Mouse (Mus musculus) MEL (cell line): ENCODE measurements around the gene Rab4b. TPM values are rescaled to one million over a fixed set of nuclear protein-coding genes. Genes with fewer than 3 reads are reported as not detected.

Experiments
- DNase-seq: peaks from one replicate; pipeline ENCODE4 v3.0.0; 2011; ENCODE audit warnings: low read depth, low spot score
- H3K27ac ChIP-seq: 2 replicates; pipeline ENCODE4 v1.5.1; 2012; ENCODE audit warnings: low read depth, mild to moderate bottlenecking, control low read depth, low read length, moderate library complexity; ENCODE audit not compliant: control insufficient read depth
- H3K27me3 ChIP-seq, 2 experiments: fragments of 150-350 bp in 1 of 2; sonication (generic) in 1 of 2; 2 replicates each; pipeline ENCODE4 v1.6.1; 2012; ENCODE audit warnings: low read length in 2 of 2, mild to moderate bottlenecking in 2 of 2, improper control_type of control experiment in 1 of 2, moderate library complexity in 1 of 2; ENCODE audit not compliant: insufficient read depth in 2 of 2, control insufficient read depth in 1 of 2
- H3K36me3 ChIP-seq, 2 experiments: 2 replicates each; pipeline ENCODE4 v1.6.1; 2012 to 2014; ENCODE audit warnings: low read length in 2 of 2, improper control_type of control experiment in 1 of 2, inconsistent platforms in 1 of 2, mild to moderate bottlenecking in 1 of 2; ENCODE audit not compliant: insufficient read depth in 2 of 2, control insufficient read depth in 1 of 2
- H3K4me1 ChIP-seq, 2 experiments: fragments of 150-350 bp in 1 of 2; sonication (generic) in 1 of 2; 2 replicates each; pipeline ENCODE4 v1.6.1; 2012; ENCODE audit warnings: low read length in 2 of 2, improper control_type of control experiment in 1 of 2, mild to moderate bottlenecking in 1 of 2; ENCODE audit not compliant: insufficient read depth in 2 of 2, control insufficient read depth in 1 of 2
- H3K4me3 ChIP-seq, 2 experiments: fragments of 150-350 bp in 1 of 2; sonication (generic) in 1 of 2; 2 replicates each; pipeline ENCODE4 v1.5.1; 2012; ENCODE audit warnings: low read depth in 2 of 2, low read length in 2 of 2, mild to moderate bottlenecking in 2 of 2, moderate library complexity in 2 of 2, control low read depth in 1 of 2, improper control_type of control experiment in 1 of 2; ENCODE audit not compliant: control insufficient read depth in 1 of 2, insufficient read depth in 1 of 2
- H3K79me2 ChIP-seq: 2 replicates; pipeline ENCODE4 v1.6.1; 2012; ENCODE audit warnings: mild to moderate bottlenecking, low read length, moderate library complexity; ENCODE audit not compliant: control insufficient read depth, poor library complexity, insufficient read depth
- H3K9ac ChIP-seq: 2 replicates; pipeline ENCODE4 v1.6.1; 2012; ENCODE audit warnings: low read depth, mild to moderate bottlenecking, control low read depth, low read length, moderate library complexity; ENCODE audit not compliant: control insufficient read depth, poor library complexity, severe bottlenecking
- H3K9me3 ChIP-seq: fragments of 150-350 bp; sonication (generic); replicated peaks from 2 replicates; pipeline ENCODE4 v1.6.1; 2012; ENCODE audit warnings: mild to moderate bottlenecking, low read length, improper control_type of control experiment, moderate library complexity; ENCODE audit not compliant: insufficient read depth
- CHD1 ChIP-seq: IDR thresholded peaks from 2 replicates; pipeline ENCODE4 v1.6.1; 2012; ENCODE audit warnings: low read depth, mild to moderate bottlenecking, inconsistent platforms, low read length, improper control_type of control experiment
- CHD2 ChIP-seq: IDR thresholded peaks from 2 replicates; pipeline ENCODE4 v1.6.1; 2011; ENCODE audit warnings: low read length, improper control_type of control experiment
- JUND ChIP-seq: IDR thresholded peaks from 2 replicates; pipeline ENCODE4 v1.6.1; 2011; ENCODE audit warnings: low read depth, mild to moderate bottlenecking, improper control_type of control experiment, low read length
- KAT2A ChIP-seq: conservative IDR thresholded peaks from 2 replicates; pipeline ENCODE4 v1.6.1; 2012; ENCODE audit warnings: low read depth, low read length, improper control_type of control experiment, inconsistent platforms
- MAX ChIP-seq: IDR thresholded peaks from 2 replicates; pipeline ENCODE4 v1.6.1; 2011; ENCODE audit warnings: low read length, improper control_type of control experiment
- MEF2A ChIP-seq: IDR thresholded peaks from 2 replicates; pipeline ENCODE4 v1.6.1; 2014; ENCODE audit warnings: low read depth, mild to moderate bottlenecking, inconsistent platforms, low read length, improper control_type of control experiment; ENCODE audit not compliant: poor library complexity, insufficient replicate concordance, severe bottlenecking; ENCODE audit errors: extremely low read depth
- MYC ChIP-seq: IDR thresholded peaks from 2 replicates; pipeline ENCODE4 v1.6.1; 2011; ENCODE audit warnings: low read depth, mild to moderate bottlenecking, low read length, improper control_type of control experiment, moderate library complexity
- NELFE ChIP-seq: IDR thresholded peaks from 2 replicates; pipeline ENCODE4 v1.6.1; 2011; ENCODE audit warnings: low read depth, low read length, improper control_type of control experiment
- POLR2AphosphoS2 ChIP-seq: IDR thresholded peaks from 2 replicates; pipeline ENCODE4 v1.6.1; 2011; ENCODE audit warnings: low read length, improper control_type of control experiment
- RCOR1 ChIP-seq: IDR thresholded peaks from 2 replicates; pipeline ENCODE4 v1.6.1; 2012; ENCODE audit warnings: low read depth, mild to moderate bottlenecking, inconsistent platforms, low read length, improper control_type of control experiment
- SMC3 ChIP-seq: IDR thresholded peaks from 2 replicates; pipeline ENCODE4 v1.6.1; 2011; ENCODE audit warnings: low read depth, low read length, improper control_type of control experiment
- TBP ChIP-seq: IDR thresholded peaks from 2 replicates; pipeline ENCODE4 v1.8.0; 2011; ENCODE audit warnings: low read depth, low read length, improper control_type of control experiment
- UBTF ChIP-seq: IDR thresholded peaks from 2 replicates; pipeline ENCODE4 v1.6.1; 2012; ENCODE audit warnings: low read depth, mild to moderate bottlenecking, inconsistent platforms, low read length, improper control_type of control experiment, moderate library complexity, borderline replicate concordance; ENCODE audit not compliant: insufficient read depth
- USF1 ChIP-seq: IDR thresholded peaks from 2 replicates; pipeline ENCODE4 v1.6.1; 2014; ENCODE audit warnings: low read depth, mild to moderate bottlenecking, inconsistent platforms, low read length, improper control_type of control experiment, moderate library complexity
- USF2 ChIP-seq, 2 experiments: IDR thresholded peaks; 2 replicates each; pipeline ENCODE4 v1.6.1; 2011 to 2012; ENCODE audit warnings: improper control_type of control experiment in 2 of 2, low read length in 2 of 2, borderline replicate concordance in 1 of 2, inconsistent platforms in 1 of 2, low read depth in 1 of 2, mild to moderate bottlenecking in 1 of 2; ENCODE audit not compliant: insufficient read depth in 1 of 2
- ZNF384 ChIP-seq: IDR thresholded peaks from 2 replicates; pipeline ENCODE4 v1.6.1; 2012; ENCODE audit warnings: low read depth, mild to moderate bottlenecking, inconsistent platforms, low read length, improper control_type of control experiment
- polyA plus RNA-seq, 2 experiments: library from polyadenylated mRNA; stranded (reverse) in 1 of 2; unstranded in 1 of 2; fragments of >175 nt in 1 of 2; fragments of >200 nt in 1 of 2; gene quantifications; 2 replicates each; pipeline versions ENCODE4 v1.2.1 to v1.2.4; 2012; ENCODE audit warnings: low replicate concordance in 2 of 2, low read depth in 1 of 2; ENCODE audit not compliant: insufficient read length in 2 of 2, insufficient read depth in 1 of 2, missing spikeins in 1 of 2
- total RNA-seq: library from RNA; depleted of rRNA; stranded (reverse); fragments of 300-350 nt; gene quantifications from 2 replicates; pipeline ENCODE4 v1.2.3, GENCODE M21; 2012

The Rab4b gene
- total and polyA plus RNA-seq, 3 experiments, result 6.7 to 32.6 TPM; not detected in 1

GRCm38 (mm10) chr7:27159882-27160281, 18.8 kb downstream of the Rab4b start (continued):
- TF ChIP-seq JUND, result no peak

- DNase-seq, result no peak
- Histone ChIP-seq H3K4me3 (no peak overlapping the region), H3K79me2 (peaks cover 1% of the 10 kb centered on the region; the same call in 1 of the 2 replicates), H3K4me1 (no peaks in the 10 kb centered on the region), H3K9me3 (no peaks in the 10 kb centered on the region), H3K27ac (no peak overlapping the region), H3K9ac (no peak overlapping the region)
- TF ChIP-seq CHD2 (no peak), USF1 (no peak)
- TF ChIP-seq, all 39 proteins: peak for 0
- Histone ChIP-seq H3K36me3 (no peaks in the 10 kb centered on the region), H3K27me3 (no peaks in the 10 kb centered on the region)
Observed at GRCm38 (mm10) chr7:27159256-27159655, 19.4 kb downstream of the Rab4b start.

- H3K27me3 ChIP-seq, result no peaks in the 10 kb centered on the region
- H3K9me3 ChIP-seq, result no peaks in the 10 kb centered on the region
- H3K4me3 ChIP-seq, result no peak overlapping the region
- no peak overlapping the region for H3K9ac ChIP-seq
- H3K36me3 ChIP-seq, result no peaks in the 10 kb centered on the region
- TF ChIP-seq ZNF384, result no peak
- TF ChIP-seq RCOR1, result no peak
- TF ChIP-seq USF2 (IDR thresholded peaks at IDR 0.05; ENCODE audit: borderline replicate concordance in 1 of 2, insufficient read depth in 1 of 2, low read depth in 1 of 2, low read length in 2 of 2), result no peak
- no peak for TF ChIP-seq MAX
- no peak for TF ChIP-seq TBP
- TF ChIP-seq KAT2A, result no peak
- no peak for TF ChIP-seq CHD1
- TF ChIP-seq UBTF, result no peak
- TF ChIP-seq MEF2A, result no peak
- no peak for TF ChIP-seq NELFE
- TF ChIP-seq SMC3, result no peak
- no peak for TF ChIP-seq MYC
- no peak for TF ChIP-seq POLR2AphosphoS2
- no peaks in the 10 kb centered on the region for H3K4me1 ChIP-seq
- no peak overlapping the region for H3K27ac ChIP-seq
- no peaks in the 10 kb centered on the region; the same call in 1 of the 2 replicates for H3K79me2 ChIP-seq
- no peak for DNase-seq
Observed at GRCm38 (mm10) chr7:27158171-27158570, 20.5 kb downstream of the Rab4b start.
